Mouse (Mus musculus) kidney, adult 2 months (tissue): ENCODE results near the gene Ybx3.

ENCODE experiments used
- CTCF ChIP-seq: fragments of 200-500 bp; conservative IDR thresholded peaks from 2 replicates; pipeline ENCODE4 v1.5.1; 2011; ENCODE audit warnings: low read depth, mild to moderate bottlenecking, control low read depth, low read length, moderate library complexity, mixed read lengths; ENCODE audit not compliant: insufficient read depth, insufficient read length
- POLR2A ChIP-seq: fragments of 200-500 bp; IDR thresholded peaks from one replicate; pipeline ENCODE4 v1.6.1; 2011; ENCODE audit warnings: low read depth, low read length, control low read depth

- TF ChIP-seq CTCF: no peak
- TF ChIP-seq POLR2A: no peak
Observed at GRCm38 (mm10) chr6:131364353-131364752, 23.9 kb downstream of the Ybx3 start.
